Mouse (Mus musculus): ENCODE data around the gene Nav2.

- TF ChIP-seq CTCF (IDR thresholded peaks at IDR 0.05; ENCODE audit: extremely low read depth, insufficient read depth, low read length), result no peak
- no peak for TF ChIP-seq POLR2A (IDR thresholded peaks at IDR 0.05; ENCODE audit: extremely low read depth, insufficient read depth, low read length)
Measured at GRCm38 (mm10) chr7:49270855-49271254, 362.3 kb downstream of the Nav2 start.

All from cortical plate, adult 2 months (tissue).